Mouse (Mus musculus) T-helper 1 cell (primary cell): ENCODE measurements around the gene Mob3b.

Experiments used
- in situ Hi-C: fragments of 300-600 bp; cut with MboI, MseI; formaldehyde crosslinking; loops from one replicate; pipeline ENCODE4 v1.15.1; 2025; ENCODE audit warnings: high pct_unique_total_duplicates

Mob3b gene

GRCm38 (mm10) chr4:35006056-35006455 lies 151.2 kb downstream of the Mob3b start:
- in situ Hi-C loops: no loop called here

GRCm38 (mm10) chr4:35005068-35005769 lies 152.1 kb downstream of the Mob3b start:
- in situ Hi-C loops: no loop called here

- in situ Hi-C loops: no loop called here
Observed at GRCm38 (mm10) chr4:35004473-35004872, 152.8 kb downstream of the Mob3b start.

- in situ Hi-C loops: no loop called here
Observed at GRCm38 (mm10) chr4:35003550-35004326, 153.5 kb downstream of the Mob3b start.

- in situ Hi-C loops: no loop called here
Observed at GRCm38 (mm10) chr4:34996616-34997015, 160.7 kb downstream of the Mob3b start.

- in situ Hi-C loops: no loop called here
Observed at GRCm38 (mm10) chr4:34993639-34993975, 163.7 kb downstream of the Mob3b start.

GRCm38 (mm10) chr4:34992866-34993638 lies 164.2 kb downstream of the Mob3b start:
- in situ Hi-C loops: no loop called here

- in situ Hi-C loops: no loop called here
Observed at GRCm38 (mm10) chr4:34991891-34992865, 165.1 kb downstream of the Mob3b start.

- in situ Hi-C loops: no loop called here
Observed at GRCm38 (mm10) chr4:34991116-34991515, 166.2 kb downstream of the Mob3b start.

- in situ Hi-C loops: no loop called here
Observed at GRCm38 (mm10) chr4:34990659-34991058, 166.6 kb downstream of the Mob3b start.

- in situ Hi-C loops: no loop called here
Observed at GRCm38 (mm10) chr4:34987568-34987967, 169.7 kb downstream of the Mob3b start.

- in situ Hi-C loops: no loop called here
Observed at GRCm38 (mm10) chr4:34987109-34987508, 170.2 kb downstream of the Mob3b start.

- in situ Hi-C loops: no loop called here
Observed at GRCm38 (mm10) chr4:34986647-34987046, 170.6 kb downstream of the Mob3b start.

- in situ Hi-C loops: no loop called here
Observed at GRCm38 (mm10) chr4:34984377-34984776, 172.9 kb downstream of the Mob3b start.

- in situ Hi-C loops: no loop called here
Observed at GRCm38 (mm10) chr4:34983511-34983910, 173.8 kb downstream of the Mob3b start.

- in situ Hi-C loops: no loop called here
Observed at GRCm38 (mm10) chr4:34981301-34982172, 175.7 kb downstream of the Mob3b start.

GRCm38 (mm10) chr4:34980461-34981039 lies 176.7 kb downstream of the Mob3b start:
- in situ Hi-C loops: no loop called here

GRCm38 (mm10) chr4:34976916-34977702 lies 180.2 kb downstream of the Mob3b start:
- in situ Hi-C loops: no loop called here

GRCm38 (mm10) chr4:34976331-34976778 lies 180.9 kb downstream of the Mob3b start:
- in situ Hi-C loops: no loop called here
